ENCODE assay signal across 16 mouse cellular contexts in the genomic region with DNA sequence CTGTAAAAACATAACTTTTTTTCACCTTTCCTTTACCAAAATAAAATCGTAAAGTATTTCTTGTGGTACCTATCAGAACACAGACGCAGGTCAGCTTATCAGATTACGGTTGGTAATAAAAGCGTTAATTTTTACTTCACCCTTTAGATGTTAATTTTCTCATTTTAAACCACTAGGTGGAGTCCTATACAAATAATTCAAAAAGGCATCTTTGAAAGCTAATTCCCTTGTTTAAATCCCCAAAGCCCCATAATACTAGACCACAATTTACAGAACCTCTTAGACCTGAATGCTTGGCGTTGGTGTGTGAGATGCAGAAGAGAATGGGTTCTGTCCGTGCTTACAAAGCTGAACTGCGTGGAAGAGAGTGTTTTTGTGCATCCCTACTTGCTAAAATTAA. TPM values are rescaled to one million over a fixed set of nuclear protein-coding genes. Genes with fewer than 3 reads are reported as not detected.
DNase-seq lines count a peak whose midpoint lies in the region; ATAC-seq and TF ChIP-seq lines count a peak whose summit lies in the region.
"Had no signal": no experiment of that assay in that cellular context is flagged by ENCODE, and none has a peak within 500 bp of the region (broad histone marks: within the 10 kb centered on the region; RNA-seq: fewer than 3 reads in every experiment).

No protein-coding gene starts in this region.

- no peak for TF ChIP-seq POLR2A in liver, adult 2 months (IDR thresholded peaks at IDR 0.05; ENCODE audit: extremely low read depth, insufficient read depth, low read length)

- no peaks in the 10 kb centered on the region for H3K36me3 ChIP-seq in liver, adult 2 months (ENCODE audit: control insufficient read depth, insufficient read depth, low read length)
- no peaks in the 10 kb centered on the region for H3K36me3 ChIP-seq in liver, embryonic 11.5 days (ENCODE audit: control insufficient read depth, insufficient read depth, low read length)
- no peaks in the 10 kb centered on the region for H3K36me3 ChIP-seq in E14TG2a.4 (ENCODE audit: insufficient read depth, low read length)
- no peaks in the 10 kb centered on the region for H3K36me3 ChIP-seq in embryonic facial prominence, embryonic 14.5 days (ENCODE audit: control insufficient read depth, insufficient read depth, low read length)
- H3K36me3 ChIP-seq: forebrain, embryonic 10.5 days; intestine, embryonic 15.5 days; neural tube, embryonic 13.5 days had no signal

- H3K4me3 ChIP-seq in gastrocnemius, adult 2 months: no peak overlapping the region
- no peak overlapping the region for H3K4me3 ChIP-seq in liver, adult 2 months (ENCODE audit: insufficient read depth, low read depth, low read length)
- no peak overlapping the region for H3K4me3 ChIP-seq in liver, embryonic 11.5 days (ENCODE audit: low read depth, low read length)
- no peak overlapping the region for H3K4me3 ChIP-seq in E14TG2a.4 (replicated peaks; ENCODE audit: low read length)
- no peak overlapping the region for H3K4me3 ChIP-seq in embryonic facial prominence, embryonic 14.5 days (ENCODE audit: low read depth, low read length)
- H3K4me3 ChIP-seq: forebrain, embryonic 10.5 days; intestine, embryonic 15.5 days; neural tube, embryonic 13.5 days had no signal

- TF ChIP-seq CTCF in gastrocnemius, adult 2 months (IDR thresholded peaks at IDR 0.05): peak; percentile 50
- 0 out of 2 replicates have a peak, but pooled peaks have one; percentile 13 for TF ChIP-seq CTCF in liver, adult 2 months (IDR thresholded peaks at IDR 0.05; ENCODE audit: low read depth, low read length)
- peak; percentile 19 for TF ChIP-seq CTCF in E14TG2a.4 (conservative IDR thresholded peaks at IDR 0.05; ENCODE audit: low read length)

- ATAC-seq in liver, embryonic 11.5 days (replicated peaks; ENCODE audit: low FRiP score): no peak
- no peak for ATAC-seq in embryonic facial prominence, embryonic 14.5 days (ENCODE audit: low read depth)
- ATAC-seq: intestine, embryonic 15.5 days had no signal

- WGBS in liver, adult 2 months: 71% methylated on average over 7 of the region's 7 CpGs
- 62% methylated on average over 7 of the region's 7 CpGs for WGBS in liver, embryonic 11.5 days
- WGBS in embryonic facial prominence, embryonic 14.5 days: 40% methylated on average over 7 of the region's 7 CpGs

- no peaks in the 10 kb centered on the region for H3K9me3 ChIP-seq in liver, embryonic 11.5 days (ENCODE audit: control insufficient read depth, low read length)
- no peaks in the 10 kb centered on the region for H3K9me3 ChIP-seq in E14TG2a.4 (ENCODE audit: low read length)
- no peaks in the 10 kb centered on the region for H3K9me3 ChIP-seq in embryonic facial prominence, embryonic 14.5 days (ENCODE audit: control insufficient read depth, low read length)
- H3K9me3 ChIP-seq: forebrain, embryonic 10.5 days; intestine, embryonic 15.5 days; neural tube, embryonic 13.5 days had no signal

- H3K4me2 ChIP-seq in liver, embryonic 11.5 days: no peak overlapping the region
- H3K4me2 ChIP-seq in embryonic facial prominence, embryonic 14.5 days (ENCODE audit: low read depth, low read length): no peak overlapping the region
- H3K4me2 ChIP-seq: intestine, embryonic 15.5 days; neural tube, embryonic 13.5 days had no signal

- intact Hi-C loops in gastrocnemius, adult 2 months (cut with DNase I): loop anchor here (10.0 kb wide), 1 partner anchor 51 kb away; no protein-coding TSS in a partner anchor

- peaks cover 4% of the 10 kb centered on the region for H3K4me1 ChIP-seq in liver, adult 2 months (ENCODE audit: control insufficient read depth, insufficient read depth, low read length)
- peaks cover 20% of the 10 kb centered on the region for H3K4me1 ChIP-seq in liver, embryonic 11.5 days (replicated peaks; ENCODE audit: control insufficient read depth, insufficient read depth, low read length)
- peaks cover 10% of the 10 kb centered on the region for H3K4me1 ChIP-seq in E14TG2a.4 (replicated peaks; ENCODE audit: low read depth, low read length)
- H3K4me1 ChIP-seq in embryonic facial prominence, embryonic 14.5 days (ENCODE audit: control insufficient read depth, insufficient read depth, low read length): no peaks in the 10 kb centered on the region
- H3K4me1 ChIP-seq: intestine, embryonic 15.5 days had no signal

- DNase-seq in gastrocnemius, adult 2 months: no peak
- no peak for DNase-seq in gastrocnemius, postnatal 10 days
- DNase-seq in liver, adult 2 months (ENCODE audit: extremely low read depth, low read depth, low spot score): no peak
- DNase-seq in liver, embryonic 11.5 days (ENCODE audit: low spot score): no peak
- peak; percentile 44 for DNase-seq in embryonic facial prominence, embryonic 14.5 days (ENCODE audit: low spot score)
- no peak for DNase-seq in cerebellum, postnatal 4 days (ENCODE audit: low spot score in 2 of 2)
- DNase-seq in kidney, adult 18-20 months: no peak
- DNase-seq: cerebellum, adult 11-12 months; gastrocnemius, postnatal 14 days; heart, postnatal 10 days; lung, adult 18-20 months; right cerebral cortex, adult 18-20 months had no signal

- H3K9ac ChIP-seq in liver, adult 2 months (ENCODE audit: low read depth, low read length): no peak overlapping the region
- no peak overlapping the region for H3K9ac ChIP-seq in liver, embryonic 11.5 days (ENCODE audit: low read depth, low read length)
- H3K9ac ChIP-seq in embryonic facial prominence, embryonic 14.5 days (ENCODE audit: low read depth, low read length): no peak overlapping the region
- H3K9ac ChIP-seq: intestine, embryonic 15.5 days; neural tube, embryonic 13.5 days had no signal

- no peaks in the 10 kb centered on the region for H3K27me3 ChIP-seq in liver, adult 2 months (ENCODE audit: control insufficient read depth, insufficient read depth, low read length)
- no peaks in the 10 kb centered on the region for H3K27me3 ChIP-seq in liver, embryonic 11.5 days (replicated peaks; ENCODE audit: control insufficient read depth, insufficient read depth, low read length)
- H3K27me3 ChIP-seq in E14TG2a.4 (ENCODE audit: insufficient read depth, low read length): peaks cover 6% of the 10 kb centered on the region
- no peaks in the 10 kb centered on the region for H3K27me3 ChIP-seq in embryonic facial prominence, embryonic 14.5 days (replicated peaks; ENCODE audit: control insufficient read depth, insufficient read depth, low read length)
- H3K27me3 ChIP-seq: intestine, embryonic 15.5 days; neural tube, embryonic 13.5 days had no signal

- H3K79me2 ChIP-seq in liver, adult 2 months (ENCODE audit: control insufficient read depth, insufficient read depth, low read length): peaks cover 28% of the 10 kb centered on the region; the same call in 1 of the 2 replicates

- no peak overlapping the region for H3K27ac ChIP-seq in gastrocnemius, adult 2 months
- H3K27ac ChIP-seq in liver, adult 2 months (replicated peaks; ENCODE audit: insufficient read depth, low read depth, low read length): no peak overlapping the region
- H3K27ac ChIP-seq in liver, embryonic 11.5 days (ENCODE audit: low read depth, low read length): no peak overlapping the region
- no peak overlapping the region for H3K27ac ChIP-seq in embryonic facial prominence, embryonic 14.5 days (replicated peaks; ENCODE audit: low read depth, low read length)
- H3K27ac ChIP-seq: forebrain, embryonic 10.5 days; intestine, embryonic 15.5 days; neural tube, embryonic 13.5 days had no signal

RNA-seq across cellular contexts. Expression of a gene that starts 15.6 kb away (rescaled TPM):
- total RNA-seq in gastrocnemius, adult 2 months (2021): 10 to 100 TPM; 51.3 to 67.3 TPM
- 10 to 100 TPM; 44.6 to 46.1 TPM for total RNA-seq in gastrocnemius, postnatal 10 days (2021)
- total RNA-seq in liver, adult 2 months (2014; rRNA removed): 18.0 and 21.8 TPM in 2 replicates
- polyA plus RNA-seq in liver, adult 2 months (2012; rRNA removed): 6.4 and 6.7 TPM in 2 replicates
- 53.3 and 62.0 TPM in 2 replicates for polyA plus RNA-seq in liver, embryonic 11.5 days (2014; fragmentation: Nextera tagmentation; extraction: Ambion mirVana)
- 10.7 and 13.0 TPM in 2 replicates for polyA plus RNA-seq in embryonic facial prominence, embryonic 14.5 days (2014; fragmentation: Nextera tagmentation; extraction: Ambion mirVana)
